Mouse (Mus musculus): ENCODE data around the gene Suds3. TPM values are rescaled to one million over a fixed set of nuclear protein-coding genes. Genes with fewer than 3 reads are reported as not detected.

Suds3 gene
- polyA plus RNA-seq (2014; fragmentation: Illumina TruSeq; extraction: RNeasy Lipid Tissue Mini Kit (QIAGEN cat#74804); ENCODE audit: low replicate concordance), result 17.9 TPM

DNA sequence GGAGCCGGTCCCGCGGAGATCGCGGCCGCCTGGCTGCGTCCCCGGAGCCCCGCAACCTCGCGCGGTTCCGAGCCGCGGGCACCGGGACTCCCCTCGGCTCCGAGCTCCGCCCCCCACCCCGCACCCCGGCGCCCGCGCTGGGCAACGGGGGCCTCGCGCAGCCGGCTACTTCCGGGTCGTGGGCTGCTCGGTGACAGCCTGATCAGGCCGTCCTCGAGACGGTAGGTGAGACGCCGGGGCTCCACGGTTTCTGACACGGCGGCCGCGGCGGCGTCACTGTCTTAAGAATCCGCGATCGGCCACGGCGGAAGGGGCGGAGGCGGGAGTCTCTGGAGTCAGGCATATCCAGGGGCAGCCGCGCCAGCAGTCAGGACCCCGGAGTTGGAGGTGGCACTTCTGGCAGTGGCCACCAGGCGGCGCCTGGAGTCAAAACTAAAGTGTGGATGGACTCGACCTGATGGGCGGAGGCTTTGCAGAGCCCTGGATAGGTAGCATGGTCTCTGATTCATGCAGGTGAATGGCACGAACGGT is at the start of gene Suds3:
Gene Suds3, minus strand, starts transcription at position 278 of the 531 bp plus-strand sequence.

DNA sequence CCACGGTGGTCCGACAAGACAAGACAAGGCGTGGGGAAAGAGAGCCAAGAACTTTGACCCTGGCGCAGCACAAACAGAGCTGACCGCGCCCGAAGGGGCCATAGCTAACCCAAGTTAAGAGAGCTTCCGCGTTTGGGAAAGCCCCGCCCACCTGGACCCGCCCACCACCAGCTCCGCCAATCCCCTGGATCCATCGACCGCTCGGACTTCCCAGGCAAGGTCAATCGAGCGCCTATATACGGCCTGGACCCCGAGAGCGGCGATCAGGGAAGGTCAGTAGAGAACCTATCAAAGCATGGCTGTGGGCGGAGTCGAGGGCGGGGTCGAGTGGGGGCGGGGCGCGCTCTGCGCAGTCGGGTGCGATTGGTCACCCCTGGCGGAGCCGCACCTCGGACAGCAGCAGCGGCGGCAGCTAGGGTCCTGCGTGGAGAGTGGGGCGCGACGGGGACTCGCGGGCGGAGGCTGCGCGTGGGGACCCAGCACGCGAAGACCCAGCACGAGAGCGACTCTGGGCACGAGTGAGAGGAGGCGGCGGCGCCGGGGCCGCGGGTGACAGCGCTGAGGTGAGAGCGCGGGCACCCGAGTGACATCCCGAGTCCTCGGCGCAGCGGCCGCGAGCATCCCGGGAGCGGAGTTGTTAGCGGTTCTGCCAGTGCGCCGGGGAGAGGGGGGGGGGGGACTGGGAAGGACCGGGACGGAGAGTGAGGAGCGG is 4.0 kb upstream of the Suds3 start, which contains the start of gene Taok3:
Gene Taok3, plus strand, starts transcription at position 353 of the 712 bp plus-strand sequence.

Other genes starting within 250 kb of the Suds3 start
- gene Taok3, start 4.0 kb upstream of the Suds3 start, polyA plus RNA-seq (2014; fragmentation: Illumina TruSeq; extraction: RNeasy Lipid Tissue Mini Kit (QIAGEN cat#74804); ENCODE audit: low replicate concordance), result 33.5 TPM
- 10.3 TPM for gene Pebp1, start 171.5 kb upstream of the Suds3 start, polyA plus RNA-seq (2014; fragmentation: Illumina TruSeq; extraction: RNeasy Lipid Tissue Mini Kit (QIAGEN cat#74804); ENCODE audit: low replicate concordance)
- 25.1 TPM for gene Vsig10, start 203.0 kb upstream of the Suds3 start, polyA plus RNA-seq (2014; fragmentation: Illumina TruSeq; extraction: RNeasy Lipid Tissue Mini Kit (QIAGEN cat#74804); ENCODE audit: low replicate concordance)
- 14.7 TPM for gene Wsb2, start 241.2 kb upstream of the Suds3 start, polyA plus RNA-seq (2014; fragmentation: Illumina TruSeq; extraction: RNeasy Lipid Tissue Mini Kit (QIAGEN cat#74804); ENCODE audit: low replicate concordance)

All from small intestine, adult 10 weeks (tissue).